Mouse (Mus musculus) intestine, embryonic 14.5 days (tissue): ENCODE measurements around the gene Mllt6. TPM values are rescaled to one million over a fixed set of nuclear protein-coding genes. Genes with fewer than 3 reads are reported as not detected.

Source experiments
- ATAC-seq: fragments of 200-750 bp; cut with Nextera tagmentation; replicated peaks from 2 replicates; pipeline ENCODE4 v1.8.0; 2017; ENCODE audit warnings: low read depth, moderate number of reproducible peaks, moderate TSS enrichment, moderate library complexity; ENCODE audit not compliant: low FRiP score, low TSS enrichment
- DNase-seq: peaks from one replicate; pipeline ENCODE4 v3.0.0-alpha.2; 2018; ENCODE audit warnings: low spot score
- H3K27ac ChIP-seq: fragments of 300-500 bp; sonication (generic); 2 replicates; pipeline ENCODE4 v1.5.1; 2014; ENCODE audit warnings: low read depth, mild to moderate bottlenecking, control low read depth
- H3K27me3 ChIP-seq: fragments of 300-500 bp; sonication (generic); replicated peaks from 2 replicates; pipeline ENCODE4 v1.6.1; 2014; ENCODE audit warnings: low read length, control low read depth; ENCODE audit not compliant: control insufficient read depth, insufficient read depth
- H3K36me3 ChIP-seq: fragments of 300-500 bp; sonication (generic); 2 replicates; pipeline ENCODE4 v1.6.1; 2014; ENCODE audit warnings: low read length, control low read depth; ENCODE audit not compliant: control insufficient read depth, insufficient read depth
- H3K4me1 ChIP-seq: fragments of 300-500 bp; sonication (generic); replicated peaks from 2 replicates; pipeline ENCODE4 v1.6.1; 2014; ENCODE audit warnings: low read length, control low read depth, mixed read lengths; ENCODE audit not compliant: control insufficient read depth, insufficient read depth
- H3K4me2 ChIP-seq: fragments of 300-500 bp; sonication (generic); 2 replicates; pipeline ENCODE4 v1.6.1; 2014; ENCODE audit warnings: low read length
- H3K4me3 ChIP-seq: fragments of 300-500 bp; sonication (generic); 2 replicates; pipeline ENCODE4 v1.5.1; 2014; ENCODE audit warnings: low read depth, low read length, control low read depth, mixed read lengths
- H3K9ac ChIP-seq: fragments of 300-500 bp; sonication (generic); 2 replicates; pipeline ENCODE4 v1.6.1; 2014; ENCODE audit warnings: mild to moderate bottlenecking, low read length
- H3K9me3 ChIP-seq: fragments of 300-500 bp; sonication (generic); 2 replicates; pipeline ENCODE4 v1.6.1; 2016; ENCODE audit warnings: low read length, control low read depth; ENCODE audit not compliant: control insufficient read depth
- WGBS: fragments of 180-500 bp; shearing (Covaris S2); extraction: QIAGEN DNeasy Blood & Tissue Kit; methylation state at CpG from one replicate; pipeline ENCODE4 v1.1.7; 2014; 5-methylcytosine and 5-hydroxymethylcytosine counted together
- polyA plus RNA-seq: library from polyadenylated mRNA; unstranded; fragments of >200 nt; fragmentation: Nextera tagmentation; extraction: Ambion mirVana; gene quantifications from 2 replicates; pipeline ENCODE4 v1.2.1, GENCODE M21; 2014

The Mllt6 gene
- polyA plus RNA-seq, 1 experiment from 2014 or later: 4.8 TPM

DNA sequence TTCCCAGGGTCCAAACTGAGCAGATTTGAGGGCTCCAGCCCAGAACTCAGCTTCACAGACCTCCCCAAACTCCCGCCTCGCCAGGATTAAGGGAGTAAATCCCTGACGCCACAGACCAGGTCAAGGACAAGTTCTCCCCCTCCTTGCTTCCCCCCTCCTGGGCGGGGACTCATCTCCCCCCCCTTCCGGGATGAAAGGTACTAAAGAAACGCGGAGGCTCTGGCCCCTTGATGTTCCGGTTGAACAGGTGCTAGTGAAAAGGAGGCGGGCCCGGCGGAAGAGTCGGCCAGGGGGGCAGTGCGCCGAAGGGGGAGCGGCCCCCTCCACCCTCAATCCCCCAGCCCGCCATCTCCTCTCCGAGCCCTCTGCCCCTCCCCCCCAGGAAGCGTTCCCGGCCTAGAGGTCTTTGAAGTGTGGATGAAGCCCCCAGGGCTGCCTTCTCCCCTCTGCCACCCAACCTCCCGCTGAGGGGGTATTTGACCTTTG lies 1.5 kb upstream of the Mllt6 start:
- peak; percentile 82 for DNase-seq
- Histone ChIP-seq H3K9ac (peak overlapping the region; percentile 33), H3K4me1 (peaks cover 37% of the 10 kb centered on the region), H3K36me3 (peaks cover 14% of the 10 kb centered on the region; the same call in 1 of the 2 replicates), H3K27me3 (peaks cover 16% of the 10 kb centered on the region), H3K27ac (peak overlapping the region; percentile 88), H3K4me3 (peak overlapping the region; percentile 84), H3K9me3 (no peaks in the 10 kb centered on the region), H3K4me2 (peak overlapping the region; percentile 66)
- no peak for ATAC-seq
- under 1% methylated on average over 20 of the region's 20 CpGs for WGBS

- Histone ChIP-seq H3K4me1 (peaks cover 37% of the 10 kb centered on the region), H3K27ac (peak overlapping the region; percentile 88), H3K36me3 (peaks cover 20% of the 10 kb centered on the region; the same call in 1 of the 2 replicates), H3K4me2 (peak overlapping the region; percentile 66), H3K9ac (peak overlapping the region; percentile 75), H3K9me3 (no peaks in the 10 kb centered on the region), H3K27me3 (peaks cover 16% of the 10 kb centered on the region), H3K4me3 (peak overlapping the region; percentile 84)
- peak; percentile 81 for DNase-seq
- 2% methylated on average over 21 of the region's 21 CpGs for WGBS
- ATAC-seq: no peak
Observed at GRCm38 (mm10) chr11:97662207-97662892, 864 bp upstream of the Mllt6 start.

DNA sequence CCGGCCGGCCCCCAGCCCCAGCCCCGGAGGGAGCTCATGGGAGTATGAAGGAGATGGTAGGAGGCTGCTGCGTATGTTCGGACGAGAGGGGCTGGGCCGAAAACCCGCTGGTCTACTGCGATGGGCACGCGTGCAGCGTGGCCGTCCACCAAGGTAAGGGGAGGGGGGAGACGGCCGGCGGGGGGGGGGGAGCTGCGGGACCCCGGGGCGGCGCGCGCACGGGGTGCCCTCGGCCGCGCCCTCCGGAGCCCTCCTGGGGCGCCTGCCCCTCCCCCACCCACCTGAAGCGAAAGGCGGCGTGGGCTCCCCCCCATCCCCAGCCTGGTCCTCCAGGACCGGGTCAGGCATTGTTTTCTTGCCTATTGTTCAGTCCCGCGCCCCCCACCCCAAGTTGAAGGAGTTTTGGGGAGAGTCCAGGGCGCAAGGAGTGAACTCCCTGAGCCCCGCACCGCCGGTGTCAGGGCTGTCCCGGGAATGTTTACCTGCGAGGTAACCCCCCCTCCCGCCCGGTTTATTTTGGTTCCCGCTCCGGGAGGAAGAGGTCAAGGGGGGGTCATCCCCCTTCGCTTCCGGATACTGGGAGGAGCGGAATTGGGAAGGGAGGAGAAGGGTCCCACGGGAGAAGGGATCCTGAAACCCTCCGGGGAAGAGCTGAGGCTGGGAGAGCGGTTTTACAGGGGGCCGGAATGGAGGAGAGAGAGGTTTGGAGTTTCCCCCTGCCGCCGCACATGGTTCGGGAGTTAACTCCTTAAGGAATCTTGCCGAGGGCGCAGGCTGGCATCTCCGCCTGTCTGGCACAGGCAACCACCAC lies 519 bp downstream of the Mllt6 start:
- ATAC-seq (no peak), DNase-seq (peak; percentile 76)
- under 1% methylated on average over 39 of the region's 57 CpGs for WGBS
- peak overlapping the region; percentile 75 for H3K9ac ChIP-seq
- H3K4me2 ChIP-seq: peak overlapping the region; percentile 66
- no peaks in the 10 kb centered on the region for H3K9me3 ChIP-seq
- H3K27ac ChIP-seq: peak overlapping the region; percentile 88
- peak overlapping the region; percentile 84 for H3K4me3 ChIP-seq
- H3K4me1 ChIP-seq: peaks cover 37% of the 10 kb centered on the region
- H3K27me3 ChIP-seq: peaks cover 16% of the 10 kb centered on the region
- peaks cover 31% of the 10 kb centered on the region for H3K36me3 ChIP-seq

GRCm38 (mm10) chr11:97664339-97664665 lies 1.1 kb downstream of the Mllt6 start:
- ATAC-seq: no peak

DNA sequence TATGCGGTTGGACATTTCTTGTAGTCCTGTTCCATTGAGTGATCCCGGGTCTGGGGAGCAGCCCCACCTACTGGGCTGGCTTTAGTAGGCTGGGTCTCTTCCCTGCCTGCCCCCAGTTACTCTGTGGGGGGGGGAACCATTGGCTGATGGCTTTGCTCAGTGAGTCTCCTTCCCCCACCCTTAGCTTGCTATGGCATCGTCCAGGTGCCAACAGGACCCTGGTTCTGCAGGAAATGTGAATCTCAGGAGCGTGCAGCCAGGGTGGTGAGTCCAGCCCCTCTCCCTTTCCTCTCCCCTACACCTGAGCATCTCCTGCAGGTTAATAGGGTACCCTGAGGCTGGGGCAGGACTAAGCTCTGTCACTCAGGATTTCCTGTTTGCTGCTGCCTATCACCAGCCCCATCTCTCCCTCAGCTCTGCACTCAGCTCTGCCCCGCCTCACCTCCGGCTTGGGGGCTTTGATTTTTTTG lies 1.6 kb downstream of the Mllt6 start:
- 34% methylated on average over 6 of the region's 6 CpGs for WGBS
- Histone ChIP-seq H3K4me1 (peaks cover 42% of the 10 kb centered on the region), H3K36me3 (peaks cover 41% of the 10 kb centered on the region), H3K4me3 (peak overlapping the region; percentile 84), H3K27ac (no peak overlapping the region; the same call in 1 of the 2 replicates), H3K4me2 (peak overlapping the region; percentile 66), H3K9ac (no peak overlapping the region; the same call in 1 of the 2 replicates), H3K27me3 (peaks cover 16% of the 10 kb centered on the region), H3K9me3 (no peaks in the 10 kb centered on the region)
- DNase-seq (no peak), ATAC-seq (no peak)

More at GRCm38 (mm10) chr11:97664339-97664665, 1.1 kb downstream of the Mllt6 start:
- H3K4me1 ChIP-seq: peaks cover 37% of the 10 kb centered on the region
- H3K27ac ChIP-seq: peak overlapping the region; percentile 88
- H3K27me3 ChIP-seq: peaks cover 16% of the 10 kb centered on the region
- H3K36me3 ChIP-seq: peaks cover 37% of the 10 kb centered on the region
- H3K9ac ChIP-seq: peak overlapping the region; percentile 75
- H3K4me2 ChIP-seq: peak overlapping the region; percentile 66
- 1% methylated on average over 6 of the region's 8 CpGs for WGBS
- peak overlapping the region; percentile 84 for H3K4me3 ChIP-seq
- no peaks in the 10 kb centered on the region for H3K9me3 ChIP-seq
- DNase-seq: peak; percentile 78

GRCm38 (mm10) chr11:97665431-97665830 lies 2.2 kb downstream of the Mllt6 start:
- 90% methylated on average over 13 of the region's 13 CpGs for WGBS
- no peak for ATAC-seq
- H3K27ac ChIP-seq: no peak overlapping the region

DNA sequence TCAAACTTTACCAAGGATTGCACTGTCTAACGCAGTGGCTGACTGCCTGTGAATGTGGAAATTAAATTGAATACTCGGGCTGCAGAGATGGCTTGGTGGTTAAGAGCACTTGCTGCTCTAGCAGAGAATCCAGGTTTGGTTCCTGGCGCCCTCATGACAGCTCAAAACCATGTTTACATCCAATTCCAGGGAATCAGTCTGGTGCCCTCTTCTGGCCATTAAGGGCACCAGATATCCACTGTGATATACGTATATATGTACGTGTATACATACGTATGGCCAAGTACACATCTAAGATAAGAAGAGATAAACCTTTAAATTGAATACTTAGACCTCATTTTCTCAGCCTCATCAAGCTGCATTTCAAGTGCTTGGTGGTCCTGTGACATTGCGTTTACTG lies 3.0 kb downstream of the Mllt6 start:
- no peak for DNase-seq
- peaks cover 53% of the 10 kb centered on the region for H3K36me3 ChIP-seq
- 92% methylated on average over 7 of the region's 7 CpGs for WGBS

More at GRCm38 (mm10) chr11:97665431-97665830, 2.2 kb downstream of the Mllt6 start:
- no peak overlapping the region for H3K9ac ChIP-seq
- no peak overlapping the region for H3K4me2 ChIP-seq
- H3K4me1 ChIP-seq: peaks cover 47% of the 10 kb centered on the region
- H3K9me3 ChIP-seq: no peaks in the 10 kb centered on the region
- DNase-seq: no peak
- H3K4me3 ChIP-seq: no peak overlapping the region
- peaks cover 16% of the 10 kb centered on the region for H3K27me3 ChIP-seq
- H3K36me3 ChIP-seq: peaks cover 45% of the 10 kb centered on the region

GRCm38 (mm10) chr11:97666794-97667193 lies 3.6 kb downstream of the Mllt6 start:
- no peak for ATAC-seq
- Histone ChIP-seq H3K27ac (no peak overlapping the region), H3K36me3 (peaks cover 59% of the 10 kb centered on the region), H3K27me3 (peaks cover 6% of the 10 kb centered on the region), H3K4me3 (no peak overlapping the region), H3K4me2 (no peak overlapping the region), H3K9ac (no peak overlapping the region), H3K9me3 (no peaks in the 10 kb centered on the region), H3K4me1 (peaks cover 35% of the 10 kb centered on the region)
- DNase-seq: no peak
- 90% methylated on average over 15 of the region's 15 CpGs for WGBS

More for the DNA sequence above, 3.0 kb downstream of the Mllt6 start:
- H3K9ac ChIP-seq: no peak overlapping the region
- no peak for ATAC-seq
- H3K9me3 ChIP-seq: no peaks in the 10 kb centered on the region
- no peak overlapping the region for H3K4me2 ChIP-seq
- H3K4me3 ChIP-seq: no peak overlapping the region
- H3K4me1 ChIP-seq: peaks cover 41% of the 10 kb centered on the region
- H3K27ac ChIP-seq: no peak overlapping the region
- H3K27me3 ChIP-seq: peaks cover 11% of the 10 kb centered on the region
